Mouse (Mus musculus) thymus, adult 2 months (tissue): ENCODE data around the gene Gm17359. TPM values are rescaled to one million over a fixed set of nuclear protein-coding genes. Genes with fewer than 3 reads are reported as not detected.

Experiments
- DNase-seq: peaks from one replicate; pipeline ENCODE4 v3.0.0; 2021
- H3K27ac ChIP-seq: fragments of 200-500 bp; 2 replicates; pipeline ENCODE4 v1.5.1; 2012; ENCODE audit warnings: low read length, control low read depth; ENCODE audit not compliant: control insufficient read depth, insufficient read depth
- H3K27me3 ChIP-seq: fragments of 200-500 bp; 2 replicates; pipeline ENCODE4 v1.6.1; 2012; ENCODE audit warnings: mild to moderate bottlenecking, low read length, moderate library complexity, mixed read lengths; ENCODE audit not compliant: control insufficient read depth, insufficient read depth
- H3K36me3 ChIP-seq: fragments of 200-500 bp; 2 replicates; pipeline ENCODE4 v1.6.1; 2012; ENCODE audit warnings: mild to moderate bottlenecking, low read length, moderate library complexity; ENCODE audit not compliant: control insufficient read depth, insufficient read depth
- H3K4me1 ChIP-seq: fragments of 200-500 bp; replicated peaks from 2 replicates; pipeline ENCODE4 v1.6.1; 2012; ENCODE audit warnings: low read length; ENCODE audit not compliant: control insufficient read depth, insufficient read depth
- H3K4me3 ChIP-seq: fragments of 200-500 bp; 2 replicates; pipeline ENCODE4 v1.5.1; 2012; ENCODE audit warnings: mild to moderate bottlenecking, low read length, control low read depth, moderate library complexity; ENCODE audit not compliant: control insufficient read depth, insufficient read depth
- CTCF ChIP-seq: fragments of 200-500 bp; IDR thresholded peaks from 2 replicates; pipeline ENCODE4 v1.5.1; 2012; ENCODE audit warnings: mild to moderate bottlenecking, control low read depth, low read length, moderate library complexity, borderline replicate concordance; ENCODE audit not compliant: control insufficient read depth, poor library complexity, insufficient read depth; ENCODE audit errors: extremely low read depth
- POLR2A ChIP-seq: fragments of 200-500 bp; IDR thresholded peaks from 2 replicates; pipeline ENCODE4 v1.6.1; 2012; ENCODE audit warnings: mild to moderate bottlenecking, low read length, control low read depth, moderate library complexity; ENCODE audit not compliant: control insufficient read depth, poor library complexity, insufficient read depth; ENCODE audit errors: extremely low read depth
- WGBS: fragments of 180-500 bp; shearing (Covaris S2); methylation state at CpG from one replicate; pipeline ENCODE4 v1.1.7; 2018; 5-methylcytosine and 5-hydroxymethylcytosine counted together
- polyA plus RNA-seq: library from polyadenylated mRNA; depleted of rRNA; stranded (reverse); fragments of >200 nt; gene quantifications from 2 replicates; pipeline ENCODE4 v1.2.3, GENCODE M21; 2012

Gene Gm17359
- polyA plus RNA-seq, 1 experiment, result 0.11 TPM

DNA sequence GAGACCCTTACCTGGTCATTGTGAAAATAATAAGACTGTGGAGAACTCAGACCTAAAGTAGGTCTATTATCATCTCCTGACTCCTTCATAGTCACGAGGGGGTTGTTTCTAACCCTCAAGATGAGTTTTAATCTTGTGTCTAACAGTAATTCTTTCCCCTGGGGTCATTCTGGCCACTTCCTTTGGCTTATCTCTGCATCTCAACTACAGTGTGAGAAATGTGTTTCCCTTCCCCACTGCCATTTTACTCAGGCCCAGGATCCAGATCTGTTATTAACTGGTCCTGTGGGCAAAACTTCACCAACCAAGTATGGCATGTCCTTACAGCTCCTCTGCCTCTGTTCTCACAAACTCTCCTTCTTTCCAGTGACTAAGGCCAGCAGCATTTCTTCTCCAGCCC is 12.8 kb downstream of the Gm17359 start:
- H3K4me1 ChIP-seq, result no peaks in the 10 kb centered on the region
- no peak overlapping the region for H3K27ac ChIP-seq
- DNase-seq, result no peak
- H3K27me3 ChIP-seq, result no peaks in the 10 kb centered on the region
- WGBS, result 50% methylated on average over 1 of the region's 1 CpGs
- no peak overlapping the region for H3K4me3 ChIP-seq
- H3K36me3 ChIP-seq, result no peaks in the 10 kb centered on the region
- TF ChIP-seq POLR2A, result no peak
- no peak for TF ChIP-seq CTCF

DNA sequence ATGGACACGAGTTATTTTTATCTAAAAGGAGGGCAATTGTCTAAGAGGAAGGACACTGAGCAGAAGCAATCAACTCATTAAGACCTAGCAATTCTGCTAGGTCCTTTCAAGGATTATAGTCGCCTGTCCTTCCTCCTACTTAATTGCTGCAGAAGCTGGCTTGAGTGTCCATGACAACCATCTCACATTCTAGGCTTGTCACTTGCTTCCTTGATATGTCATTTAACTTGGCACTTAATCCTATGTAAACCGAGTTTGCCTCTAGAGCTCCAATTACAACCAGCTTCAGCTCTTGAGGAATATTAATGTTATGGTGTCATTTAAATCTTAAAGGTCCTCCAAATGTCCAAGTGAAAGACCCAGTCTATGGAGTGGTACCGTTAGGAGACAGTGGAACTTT is 22.3 kb downstream of the Gm17359 start:
- no peak for DNase-seq
- Histone ChIP-seq H3K4me3 (no peak overlapping the region), H3K4me1 (no peaks in the 10 kb centered on the region), H3K27ac (no peak overlapping the region), H3K27me3 (no peaks in the 10 kb centered on the region), H3K36me3 (no peaks in the 10 kb centered on the region)
- TF ChIP-seq POLR2A (no peak), CTCF (no peak)
- 85% methylated on average over 4 of the region's 4 CpGs for WGBS

DNA sequence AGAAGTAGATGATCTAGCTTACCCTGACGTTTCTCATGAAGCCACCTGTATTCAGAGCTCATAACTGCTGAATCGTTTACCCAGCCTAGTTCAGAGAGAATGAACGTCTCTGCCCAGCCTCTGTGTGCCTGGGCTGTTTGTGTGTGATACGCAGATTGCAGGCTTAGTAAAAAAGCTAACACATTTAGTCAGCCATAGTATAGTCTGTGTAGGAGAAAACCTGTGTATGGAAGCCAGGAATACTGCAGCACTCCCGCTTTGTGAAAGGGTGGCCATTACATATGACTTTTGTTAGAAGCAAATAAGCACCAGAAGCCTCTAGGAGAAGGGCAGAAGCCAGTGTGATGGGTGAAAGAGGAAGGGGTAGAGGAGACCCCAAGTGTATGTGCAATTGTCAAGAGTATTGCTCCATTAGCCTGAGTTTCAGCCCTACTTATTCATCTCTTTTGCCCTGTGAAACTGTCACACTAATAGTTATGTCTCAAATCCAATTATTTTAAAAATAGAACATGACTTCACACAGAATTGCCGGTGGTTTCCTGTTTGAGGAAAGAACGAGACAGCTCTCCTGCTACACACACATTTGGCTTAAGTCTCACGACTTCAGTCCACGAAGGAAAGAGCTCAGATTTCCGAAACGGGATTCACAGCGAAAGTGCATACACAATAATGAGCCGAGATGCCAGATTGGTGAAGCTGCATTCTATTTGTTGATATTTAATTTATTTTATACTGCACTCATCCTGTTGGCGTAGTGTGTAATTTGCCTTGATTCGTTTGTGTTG is 24.0 kb downstream of the Gm17359 start:
- Histone ChIP-seq H3K27me3 (no peaks in the 10 kb centered on the region), H3K4me3 (no peak overlapping the region), H3K4me1 (no peaks in the 10 kb centered on the region), H3K27ac (no peak overlapping the region), H3K36me3 (no peaks in the 10 kb centered on the region)
- no peak for DNase-seq
- WGBS, result 47% methylated on average over 15 of the region's 15 CpGs
- no peak for TF ChIP-seq POLR2A
- no peak for TF ChIP-seq CTCF

DNA sequence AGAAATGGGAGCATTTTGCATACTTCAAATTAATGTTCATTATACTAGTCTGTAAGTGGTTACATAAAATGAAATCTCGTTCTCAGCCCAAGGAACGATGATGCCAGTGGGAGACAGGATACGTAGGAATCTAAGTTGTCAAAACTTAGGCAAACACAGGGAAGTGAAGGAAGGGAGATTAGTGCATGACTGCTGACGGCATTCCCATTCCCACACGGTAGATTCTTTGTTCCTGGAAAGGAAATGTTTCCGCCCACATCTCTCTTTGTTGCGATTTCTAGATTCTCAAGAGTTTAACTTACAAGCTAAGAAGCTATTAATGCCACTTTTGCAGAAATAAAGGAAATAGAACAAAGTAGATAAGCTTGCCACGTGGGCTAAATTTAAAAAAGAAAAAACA is 29.6 kb downstream of the Gm17359 start:
- WGBS, result 78% methylated on average over 8 of the region's 8 CpGs
- DNase-seq, result no peak
- H3K4me3 ChIP-seq, result no peak overlapping the region
- H3K36me3 ChIP-seq, result no peaks in the 10 kb centered on the region
- H3K27ac ChIP-seq, result no peak overlapping the region
- H3K4me1 ChIP-seq, result no peaks in the 10 kb centered on the region
- no peak for TF ChIP-seq CTCF
- no peak for TF ChIP-seq POLR2A
- H3K27me3 ChIP-seq, result no peaks in the 10 kb centered on the region

DNA sequence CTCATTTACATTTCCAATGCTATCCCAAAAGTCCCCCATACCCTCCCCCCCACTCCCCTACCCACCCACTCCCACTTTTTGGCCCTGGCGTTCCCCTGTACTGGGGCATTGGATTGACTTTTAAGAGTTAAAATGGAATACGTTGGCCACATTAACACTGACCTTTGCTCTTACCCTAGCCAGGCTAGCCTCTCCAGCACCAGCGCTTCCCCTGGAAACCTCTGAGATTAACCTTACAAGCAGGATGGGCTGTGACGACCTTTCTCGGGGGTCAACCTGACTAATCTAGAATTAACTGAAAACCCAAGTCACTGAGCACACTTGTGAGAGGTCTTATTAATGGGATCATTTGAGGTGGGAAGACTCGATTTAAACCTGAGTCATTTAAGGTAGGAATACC is 31.8 kb downstream of the Gm17359 start:
- no peak for TF ChIP-seq POLR2A
- Histone ChIP-seq H3K4me3 (no peak overlapping the region), H3K27me3 (no peaks in the 10 kb centered on the region), H3K27ac (no peak overlapping the region), H3K4me1 (no peaks in the 10 kb centered on the region), H3K36me3 (no peaks in the 10 kb centered on the region)
- no peak for DNase-seq
- WGBS, result 97% methylated on average over 6 of the region's 6 CpGs

DNA sequence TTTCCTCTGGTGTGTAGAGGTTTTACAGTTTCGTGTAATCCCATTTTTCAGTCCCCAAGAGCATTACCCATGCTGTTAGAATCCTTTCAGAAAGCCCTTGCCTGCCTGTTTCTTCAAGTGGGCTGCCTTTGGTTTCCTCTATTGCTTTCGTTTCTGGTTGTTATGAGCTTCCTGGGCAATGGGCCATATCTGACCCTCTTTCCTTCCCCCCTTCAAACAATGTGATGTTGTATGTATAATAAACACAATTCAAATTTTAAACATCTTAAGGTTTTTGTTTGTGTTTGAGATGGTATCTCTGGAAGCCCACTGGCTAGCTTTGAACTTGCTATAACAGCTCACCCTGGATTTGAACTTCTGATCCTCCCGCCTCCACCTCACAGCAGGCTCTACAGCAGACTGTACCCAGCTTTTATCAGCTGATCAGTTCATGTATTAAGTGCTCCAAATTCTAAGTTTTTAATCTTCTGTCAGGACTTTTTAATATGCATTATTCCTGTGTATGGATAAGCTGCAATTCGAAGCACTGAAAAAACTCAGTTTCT is 34.0 kb downstream of the Gm17359 start:
- Histone ChIP-seq H3K27me3 (no peaks in the 10 kb centered on the region), H3K36me3 (no peaks in the 10 kb centered on the region), H3K4me3 (no peak overlapping the region), H3K4me1 (no peaks in the 10 kb centered on the region), H3K27ac (no peak overlapping the region)
- 63% methylated on average over 4 of the region's 4 CpGs for WGBS
- DNase-seq, result no peak
- TF ChIP-seq CTCF (no peak), POLR2A (no peak)

DNA sequence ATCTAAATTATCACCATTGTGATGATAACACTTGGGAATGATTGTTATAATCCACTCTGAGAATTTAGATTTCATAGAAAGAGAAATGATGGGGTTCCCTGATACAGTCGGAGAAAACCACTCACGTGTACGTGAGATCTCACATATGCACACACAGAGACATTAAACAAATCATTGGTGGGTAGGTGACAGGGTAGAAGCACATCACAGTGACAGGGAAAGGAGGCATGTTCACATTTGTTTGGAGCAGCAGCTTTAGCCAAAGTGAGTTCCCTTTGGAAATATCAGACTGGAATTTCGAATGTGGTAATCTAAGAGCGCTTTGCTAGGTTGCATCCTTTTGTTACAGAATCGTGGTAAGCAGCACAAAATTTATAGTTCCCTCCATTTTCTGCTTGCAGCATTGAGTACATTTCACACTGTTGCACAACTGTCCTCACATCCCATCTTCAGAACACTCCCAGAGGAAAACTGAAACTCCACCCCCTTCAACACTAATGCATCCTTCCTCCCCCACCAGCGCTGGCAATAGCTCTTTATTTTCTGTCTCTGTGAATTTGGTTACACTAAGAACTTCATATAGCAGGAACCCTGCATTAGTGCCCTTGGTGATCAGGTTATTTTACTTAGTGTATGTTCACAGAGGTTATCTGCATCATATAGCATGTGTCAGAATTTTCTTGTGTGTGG is 35.2 kb downstream of the Gm17359 start:
- Histone ChIP-seq H3K27me3 (no peaks in the 10 kb centered on the region), H3K4me1 (no peaks in the 10 kb centered on the region), H3K36me3 (no peaks in the 10 kb centered on the region), H3K27ac (no peak overlapping the region), H3K4me3 (no peak overlapping the region)
- TF ChIP-seq CTCF, result no peak
- no peak for TF ChIP-seq POLR2A
- DNase-seq, result no peak
- 88% methylated on average over 7 of the region's 7 CpGs for WGBS
